Mouse (Mus musculus): Measurements from ENCODE around the gene Cdh15. TPM values are rescaled to one million over a fixed set of nuclear protein-coding genes. Genes with fewer than 3 reads are reported as not detected.

The Cdh15 gene
- polyA plus RNA-seq, 2 experiments, result 23.6 to 27.1 TPM

- H3K9me3 ChIP-seq (ENCODE audit: control insufficient read depth, low read length), result peaks cover 18% of the 10 kb centered on the region
- no peaks in the 10 kb centered on the region for H3K36me3 ChIP-seq (ENCODE audit: control insufficient read depth, insufficient read depth, low read length)
- no peaks in the 10 kb centered on the region for H3K27me3 ChIP-seq (ENCODE audit: control insufficient read depth, insufficient read depth, low read length)
- no peak overlapping the region for H3K4me2 ChIP-seq (replicated peaks; ENCODE audit: low read depth, low read length, severe bottlenecking)
- H3K9ac ChIP-seq (ENCODE audit: low read depth, low read length, severe bottlenecking), result no peak overlapping the region
- no peak overlapping the region for H3K4me3 ChIP-seq (replicated peaks; ENCODE audit: low read length)
- H3K4me1 ChIP-seq (ENCODE audit: control insufficient read depth, insufficient read depth, low read length), result no peaks in the 10 kb centered on the region; the same call in 1 of the 2 replicates
- no peak for DNase-seq (ENCODE audit: low spot score)
- no peak for TF ChIP-seq POLR2A (IDR thresholded peaks at IDR 0.05; ENCODE audit: borderline replicate concordance, extremely low read depth, insufficient read depth, insufficient read length)
- H3K27ac ChIP-seq (replicated peaks; ENCODE audit: low read depth, low read length), result no peak overlapping the region
- ATAC-seq (ENCODE audit: low FRiP score, low read depth), result no peak
- WGBS, result 83% methylated on average over 6 of the region's 6 CpGs
Measured at GRCm38 (mm10) chr8:122867982-122868381, 20.2 kb downstream of the Cdh15 start.

GRCm38 (mm10) chr8:122870377-122870863 is 22.7 kb downstream of the Cdh15 start:
- Histone ChIP-seq H3K27me3 (ENCODE audit: control insufficient read depth, insufficient read depth, low read length) (no peaks in the 10 kb centered on the region), H3K9me3 (ENCODE audit: control insufficient read depth, low read length) (peaks cover 3% of the 10 kb centered on the region; the same call in 1 of the 2 replicates), H3K27ac (replicated peaks; ENCODE audit: low read depth, low read length) (no peak overlapping the region), H3K4me3 (replicated peaks; ENCODE audit: low read length) (peak overlapping the region; percentile 13; the same call in 1 of the 2 replicates), H3K36me3 (ENCODE audit: control insufficient read depth, insufficient read depth, low read length) (no peaks in the 10 kb centered on the region), H3K4me1 (ENCODE audit: control insufficient read depth, insufficient read depth, low read length) (peaks cover 3% of the 10 kb centered on the region; the same call in 1 of the 2 replicates), H3K9ac (ENCODE audit: low read depth, low read length, severe bottlenecking) (peak overlapping the region; percentile 44; the same call in 1 of the 2 replicates), H3K4me2 (replicated peaks; ENCODE audit: low read depth, low read length, severe bottlenecking) (peak overlapping the region; percentile 34)
- ATAC-seq (ENCODE audit: low FRiP score, low read depth) (peak; percentile 27), DNase-seq (ENCODE audit: low spot score) (no peak)
- TF ChIP-seq POLR2A (IDR thresholded peaks at IDR 0.05; ENCODE audit: borderline replicate concordance, extremely low read depth, insufficient read depth, insufficient read length), result no peak
- 17% methylated on average over 31 of the region's 31 CpGs for WGBS

DNA sequence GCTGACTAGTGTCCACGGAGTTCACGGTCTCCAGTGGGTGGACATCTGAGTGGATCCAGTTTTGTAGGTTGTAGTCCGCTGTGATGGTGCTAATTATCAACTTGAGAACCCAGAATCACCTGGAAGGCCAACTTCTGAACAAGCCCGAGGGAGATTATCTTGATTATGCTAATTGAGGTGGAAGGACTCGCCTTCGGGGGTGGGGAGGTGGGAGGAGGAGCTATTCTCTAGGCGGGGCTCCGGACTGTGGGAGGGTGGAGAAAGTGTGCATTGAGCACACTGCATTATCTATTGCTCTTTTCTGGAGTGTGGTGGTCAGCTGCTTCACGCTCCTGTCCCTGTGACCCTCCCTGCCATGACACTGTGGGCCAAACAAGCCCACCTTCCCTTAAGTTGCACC is 23.9 kb downstream of the Cdh15 start:
- Histone ChIP-seq H3K27ac (replicated peaks; ENCODE audit: low read depth, low read length) (no peak overlapping the region), H3K36me3 (ENCODE audit: control insufficient read depth, insufficient read depth, low read length) (no peaks in the 10 kb centered on the region), H3K4me3 (replicated peaks; ENCODE audit: low read length) (no peak overlapping the region), H3K27me3 (ENCODE audit: control insufficient read depth, insufficient read depth, low read length) (no peaks in the 10 kb centered on the region), H3K4me1 (ENCODE audit: control insufficient read depth, insufficient read depth, low read length) (peaks cover 3% of the 10 kb centered on the region; the same call in 1 of the 2 replicates), H3K9me3 (ENCODE audit: control insufficient read depth, low read length) (no peaks in the 10 kb centered on the region), H3K9ac (ENCODE audit: low read depth, low read length, severe bottlenecking) (no peak overlapping the region), H3K4me2 (replicated peaks; ENCODE audit: low read depth, low read length, severe bottlenecking) (no peak overlapping the region)
- TF ChIP-seq POLR2A (IDR thresholded peaks at IDR 0.05; ENCODE audit: borderline replicate concordance, extremely low read depth, insufficient read depth, insufficient read length), result no peak
- ATAC-seq (ENCODE audit: low FRiP score, low read depth), result no peak
- no peak for DNase-seq (ENCODE audit: low spot score)
- WGBS, result 77% methylated on average over 9 of the region's 9 CpGs

GRCm38 (mm10) chr8:122873171-122873570 is 25.4 kb downstream of the Cdh15 start:
- Histone ChIP-seq H3K27me3 (ENCODE audit: control insufficient read depth, insufficient read depth, low read length) (no peaks in the 10 kb centered on the region), H3K4me3 (replicated peaks; ENCODE audit: low read length) (no peak overlapping the region), H3K9me3 (ENCODE audit: control insufficient read depth, low read length) (no peaks in the 10 kb centered on the region), H3K4me1 (ENCODE audit: control insufficient read depth, insufficient read depth, low read length) (peaks cover 3% of the 10 kb centered on the region; the same call in 1 of the 2 replicates), H3K4me2 (replicated peaks; ENCODE audit: low read depth, low read length, severe bottlenecking) (no peak overlapping the region), H3K27ac (replicated peaks; ENCODE audit: low read depth, low read length) (no peak overlapping the region), H3K9ac (ENCODE audit: low read depth, low read length, severe bottlenecking) (no peak overlapping the region), H3K36me3 (ENCODE audit: control insufficient read depth, insufficient read depth, low read length) (no peaks in the 10 kb centered on the region)
- no peak for ATAC-seq (ENCODE audit: low FRiP score, low read depth)
- WGBS, result 18% methylated on average over 6 of the region's 6 CpGs
- TF ChIP-seq POLR2A (IDR thresholded peaks at IDR 0.05; ENCODE audit: borderline replicate concordance, extremely low read depth, insufficient read depth, insufficient read length), result no peak
- no peak for DNase-seq (ENCODE audit: low spot score)

GRCm38 (mm10) chr8:122875186-122875585 is 27.4 kb downstream of the Cdh15 start:
- H3K4me2 ChIP-seq (replicated peaks; ENCODE audit: low read depth, low read length, severe bottlenecking), result no peak overlapping the region
- ATAC-seq (ENCODE audit: low FRiP score, low read depth) (no peak), DNase-seq (ENCODE audit: low spot score) (no peak)
- H3K9me3 ChIP-seq (ENCODE audit: control insufficient read depth, low read length), result no peaks in the 10 kb centered on the region
- H3K27me3 ChIP-seq (ENCODE audit: control insufficient read depth, insufficient read depth, low read length), result no peaks in the 10 kb centered on the region
- H3K4me3 ChIP-seq (replicated peaks; ENCODE audit: low read length), result no peak overlapping the region
- 35% methylated on average over 5 of the region's 5 CpGs for WGBS
- no peak for TF ChIP-seq POLR2A (IDR thresholded peaks at IDR 0.05; ENCODE audit: borderline replicate concordance, extremely low read depth, insufficient read depth, insufficient read length)
- H3K4me1 ChIP-seq (ENCODE audit: control insufficient read depth, insufficient read depth, low read length), result peaks cover 3% of the 10 kb centered on the region; the same call in 1 of the 2 replicates
- no peak overlapping the region for H3K27ac ChIP-seq (replicated peaks; ENCODE audit: low read depth, low read length)
- H3K9ac ChIP-seq (ENCODE audit: low read depth, low read length, severe bottlenecking), result no peak overlapping the region
- H3K36me3 ChIP-seq (ENCODE audit: control insufficient read depth, insufficient read depth, low read length), result no peaks in the 10 kb centered on the region

Data from limb, embryonic 14.5 days (tissue).